Mouse (Mus musculus) ES-Bruce4 (cell line): Measurements from ENCODE around the gene Sla2.
A peak's percentile ranks its signal among the peaks of the same experiment; 100 is the strongest.

ENCODE experiments used
- CTCF ChIP-seq: IDR thresholded peaks from one replicate; pipeline ENCODE4 v1.8.1; 2011; ENCODE audit warnings: low read depth, low read length
- EP300 ChIP-seq: IDR thresholded peaks from 2 replicates; pipeline ENCODE4 v1.6.1; 2011; ENCODE audit warnings: low read depth, low read length; ENCODE audit not compliant: insufficient read depth

- TF ChIP-seq CTCF = peak; percentile 45
- no peak; the same call in 1 of the 2 replicates for TF ChIP-seq EP300
Observed at GRCm38 (mm10) chr2:156862772-156863486, 24.1 kb downstream of the Sla2 start, which contains the start of gene Rab5if.
